Mouse (Mus musculus) ES-Bruce4 (cell line): ENCODE measurements around the gene Mylpf. TPM values are rescaled to one million over a fixed set of nuclear protein-coding genes. Genes with fewer than 3 reads are reported as not detected.

Experiments used
- H3K27ac ChIP-seq: 2 replicates; pipeline ENCODE4 v1.5.1; 2012; ENCODE audit warnings: low read length, inconsistent platforms; ENCODE audit not compliant: insufficient read depth
- H3K27me3 ChIP-seq: 2 replicates; pipeline ENCODE4 v1.6.1; 2012; ENCODE audit warnings: mild to moderate bottlenecking, low read length, inconsistent platforms; ENCODE audit not compliant: control insufficient read depth, poor library complexity, insufficient read depth, severe bottlenecking
- H3K36me3 ChIP-seq: 2 replicates; pipeline ENCODE4 v1.6.1; 2012; ENCODE audit warnings: inconsistent platforms, mild to moderate bottlenecking, low read length, moderate library complexity; ENCODE audit not compliant: control insufficient read depth, poor library complexity, insufficient read depth, severe bottlenecking
- H3K4me1 ChIP-seq: one replicate; pipeline ENCODE4 v1.8.1; 2011; ENCODE audit warnings: low read length; ENCODE audit not compliant: control insufficient read depth, insufficient read depth
- H3K4me3 ChIP-seq: 2 replicates; pipeline ENCODE4 v1.5.1; 2011; ENCODE audit warnings: low read depth, mild to moderate bottlenecking, low read length
- H3K9ac ChIP-seq: 2 replicates; pipeline ENCODE4 v1.6.1; 2012; ENCODE audit warnings: low read depth, mild to moderate bottlenecking, inconsistent platforms; ENCODE audit not compliant: poor library complexity, severe bottlenecking
- H3K9me3 ChIP-seq: replicated peaks from 2 replicates; pipeline ENCODE4 v1.6.1; 2012; ENCODE audit warnings: mild to moderate bottlenecking, low read length, inconsistent platforms; ENCODE audit not compliant: control insufficient read depth, poor library complexity, insufficient read depth, severe bottlenecking
- CTCF ChIP-seq: IDR thresholded peaks from one replicate; pipeline ENCODE4 v1.8.1; 2011; ENCODE audit warnings: low read depth, low read length
- EP300 ChIP-seq: IDR thresholded peaks from 2 replicates; pipeline ENCODE4 v1.6.1; 2011; ENCODE audit warnings: low read depth, low read length; ENCODE audit not compliant: insufficient read depth
- POLR2A ChIP-seq: IDR thresholded peaks from one replicate; pipeline ENCODE4 v1.8.1; 2011; ENCODE audit warnings: low read length; ENCODE audit not compliant: insufficient read depth
- polyA plus RNA-seq: library from polyadenylated mRNA; stranded (reverse); fragments of >200 nt; gene quantifications from 2 replicates; pipeline ENCODE4 v1.2.4, GENCODE M21; 2011; ENCODE audit warnings: low read depth; ENCODE audit not compliant: missing spikeins, insufficient read depth, insufficient read length

The Mylpf gene
- polyA plus RNA-seq, 1 experiment, result 278 TPM

GRCm38 (mm10) chr7:127225147-127225995, 16.7 kb downstream of the Mylpf start:
- TF ChIP-seq EP300 (peak; percentile 96), CTCF (no peak)
- H3K36me3 ChIP-seq, result 0 out of 2 replicates have a peak, but pooled peaks cover 2% of the 10 kb centered on the region
- H3K9ac ChIP-seq, result peak overlapping the region; percentile 35
- H3K4me1 ChIP-seq, result peaks cover 7% of the 10 kb centered on the region
- no peaks in the 10 kb centered on the region for H3K9me3 ChIP-seq
- H3K27ac ChIP-seq, result peak overlapping the region; percentile 99
- peak overlapping the region; percentile 1; the same call in 1 of the 2 replicates for H3K4me3 ChIP-seq
- H3K27me3 ChIP-seq, result no peaks in the 10 kb centered on the region

GRCm38 (mm10) chr7:127228615-127229303, 20.1 kb downstream of the Mylpf start:
- H3K4me3 ChIP-seq, result no peak overlapping the region
- no peaks in the 10 kb centered on the region for H3K27me3 ChIP-seq
- 0 out of 2 replicates have a peak overlapping the region, but pooled peaks have one; percentile 95 for H3K9ac ChIP-seq
- H3K4me1 ChIP-seq, result peaks cover 7% of the 10 kb centered on the region
- no peaks in the 10 kb centered on the region for H3K9me3 ChIP-seq
- H3K36me3 ChIP-seq, result peaks cover 8% of the 10 kb centered on the region
- peak overlapping the region; percentile 88 for H3K27ac ChIP-seq
- TF ChIP-seq CTCF (peak; percentile 89), EP300 (no peak), POLR2A (no peak)

GRCm38 (mm10) chr7:127231376-127231775, 22.7 kb downstream of the Mylpf start:
- peak overlapping the region; percentile 95 for H3K9ac ChIP-seq
- H3K4me3 ChIP-seq, result peak overlapping the region; percentile 89
- peaks cover 2% of the 10 kb centered on the region for H3K4me1 ChIP-seq
- H3K27ac ChIP-seq, result peak overlapping the region; percentile 88
- H3K9me3 ChIP-seq, result no peaks in the 10 kb centered on the region
- TF ChIP-seq CTCF, result no peak
- 0 out of 2 replicates have a peak, but pooled peaks have one; percentile 23 for TF ChIP-seq EP300
- H3K36me3 ChIP-seq, result peaks cover 22% of the 10 kb centered on the region
- no peaks in the 10 kb centered on the region for H3K27me3 ChIP-seq

GRCm38 (mm10) chr7:127231826-127232621, 23.3 kb downstream of the Mylpf start:
- TF ChIP-seq POLR2A (no peak), EP300 (no peak), CTCF (no peak)
- Histone ChIP-seq H3K9me3 (no peaks in the 10 kb centered on the region), H3K4me3 (peak overlapping the region; percentile 89), H3K36me3 (peaks cover 29% of the 10 kb centered on the region), H3K4me1 (no peaks in the 10 kb centered on the region), H3K27me3 (no peaks in the 10 kb centered on the region), H3K9ac (peak overlapping the region; percentile 95), H3K27ac (peak overlapping the region; percentile 88)

GRCm38 (mm10) chr7:127232622-127233367, 24.1 kb downstream of the Mylpf start, which contains the start of the genes Zfp553 and Sept1:
Zfp553 (plus strand) TSS chr7:127233061.
Sept1 (minus strand) TSS chr7:127233130.
- peak within 1 kb of the TSS; percentile 89 for H3K4me3 ChIP-seq
- TF ChIP-seq POLR2A, result peak; percentile 22
- peak; percentile 85 for TF ChIP-seq EP300
- no peak for TF ChIP-seq CTCF
- H3K9me3 ChIP-seq, result no peaks in the 10 kb centered on the region
- H3K36me3 ChIP-seq, result peaks cover 36% of the 10 kb centered on the region
- H3K4me1 ChIP-seq, result no peaks in the 10 kb centered on the region
- no peaks in the 10 kb centered on the region for H3K27me3 ChIP-seq
- H3K9ac ChIP-seq, result peak within 1 kb of the TSS; percentile 95
- peak within 1 kb of the TSS; percentile 88 for H3K27ac ChIP-seq
